Mouse (Mus musculus): ENCODE data around the gene Rpl15.

DNA sequence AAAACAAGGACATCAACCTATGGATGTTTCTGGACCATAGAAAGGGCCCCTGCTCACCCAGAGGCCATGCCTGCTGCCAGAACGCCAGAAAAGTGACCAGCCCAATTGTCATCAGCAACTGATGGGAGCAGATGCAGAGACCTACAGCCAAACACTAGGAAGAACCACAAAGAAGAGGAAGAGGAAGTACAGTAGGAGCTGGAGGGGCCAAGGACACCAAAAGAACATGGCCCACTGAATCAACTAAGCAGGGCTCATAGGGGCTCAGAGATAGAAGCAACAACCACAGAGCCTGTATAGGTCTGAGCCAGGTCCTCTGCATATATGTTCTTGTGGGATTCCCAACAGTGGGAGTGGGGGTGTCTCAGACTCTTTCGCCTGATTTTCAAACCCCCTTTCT is 26.2 kb upstream of the Rpl15 start:
- TF ChIP-seq CTCF (conservative IDR thresholded peaks at IDR 0.05; ENCODE audit: insufficient read depth, insufficient read length, low read depth, low read length), result no peak
- TF ChIP-seq POLR2A (IDR thresholded peaks at IDR 0.05; ENCODE audit: low read depth, low read length), result no peak

Data from kidney, adult 2 months (tissue).